ENCODE assay signal across 28 mouse cellular contexts in the genomic region with DNA sequence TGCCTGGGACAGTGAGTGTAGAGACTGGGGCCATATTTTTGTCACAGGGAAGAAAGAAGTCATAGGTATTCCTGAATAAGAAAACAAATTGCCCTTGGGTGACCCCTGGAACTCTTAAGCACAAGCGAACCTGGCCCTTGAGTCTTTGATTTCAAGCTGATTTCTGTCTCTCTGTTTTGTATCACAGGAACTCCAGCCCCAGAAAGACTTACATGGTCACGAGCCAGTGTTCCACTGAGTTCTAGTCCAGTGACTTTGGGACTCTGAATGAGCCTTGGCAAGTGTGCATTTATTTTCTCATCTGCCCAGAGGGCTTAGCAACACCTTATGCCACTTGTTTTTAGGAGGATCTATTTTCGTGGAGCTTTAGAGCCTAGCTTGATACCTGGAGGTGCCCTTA. TPM values are rescaled to one million over a fixed set of nuclear protein-coding genes. Genes with fewer than 3 reads are reported as not detected.
"Had no signal": no experiment of that assay in that cellular context is flagged by ENCODE, and none has a peak within 500 bp of the region (broad histone marks: within the 10 kb centered on the region; RNA-seq: fewer than 3 reads in every experiment).

No protein-coding gene starts in this region.

- H3K4me2 ChIP-seq: heart, embryonic 11.5 days; heart, embryonic 13.5 days; heart, embryonic 15.5 days; hindbrain, embryonic 12.5 days; hindbrain, embryonic 14.5 days; intestine, embryonic 15.5 days; limb, embryonic 12.5 days; liver, embryonic 11.5 days; liver, embryonic 13.5 days; liver, embryonic 15.5 days had no signal

- H3K4me1 ChIP-seq: heart, embryonic 15.5 days; hindbrain, embryonic 12.5 days; liver, embryonic 15.5 days had no signal

- H3K9ac ChIP-seq: heart, embryonic 13.5 days; heart, embryonic 15.5 days; hindbrain, embryonic 12.5 days; hindbrain, embryonic 14.5 days; intestine, embryonic 15.5 days; limb, embryonic 12.5 days; liver, embryonic 13.5 days; liver, embryonic 15.5 days had no signal

- H3K27me3 ChIP-seq: heart, embryonic 13.5 days; heart, embryonic 15.5 days; hindbrain, embryonic 12.5 days; intestine, embryonic 15.5 days; limb, embryonic 12.5 days; liver, embryonic 13.5 days; liver, embryonic 15.5 days had no signal

- ATAC-seq: hindbrain, embryonic 16.5 days; inflammation-experienced regulatory T-cells, adult 6 months; intestine, embryonic 15.5 days; intestine, postnatal 0 days had no signal

- H3K4me3 ChIP-seq: gastrocnemius, adult 2 months; heart, embryonic 13.5 days; heart, embryonic 15.5 days; hindbrain, embryonic 10.5 days; hindbrain, embryonic 12.5 days; intestine, embryonic 15.5 days; layer of hippocampus, adult 2 months; left cerebral cortex, adult 2 months; limb, embryonic 10.5 days; limb, embryonic 12.5 days; liver, embryonic 13.5 days; liver, embryonic 15.5 days had no signal

- DNase-seq: gastrocnemius, adult 2 months; gastrocnemius, postnatal 10 days; gastrocnemius, postnatal 25 days; heart, postnatal 4 days; kidney, adult 18-20 months; kidney, adult 8-10 months; kidney, postnatal 10 days; kidney, postnatal 25 days; kidney, postnatal 4 days; liver; liver, embryonic 13.5 days had no signal

- H3K36me3 ChIP-seq: heart, embryonic 13.5 days; heart, embryonic 15.5 days; hindbrain, embryonic 10.5 days; hindbrain, embryonic 12.5 days; intestine, embryonic 15.5 days; limb, embryonic 10.5 days; limb, embryonic 12.5 days; liver, embryonic 13.5 days; liver, embryonic 15.5 days had no signal

- H3K9me3 ChIP-seq: heart, embryonic 13.5 days; heart, embryonic 15.5 days; hindbrain, embryonic 10.5 days; hindbrain, embryonic 12.5 days; intestine, embryonic 15.5 days; limb, embryonic 10.5 days; limb, embryonic 12.5 days; liver, embryonic 13.5 days; liver, embryonic 15.5 days had no signal

- H3K27ac ChIP-seq: gastrocnemius, adult 2 months; heart, embryonic 13.5 days; heart, embryonic 15.5 days; hindbrain, embryonic 10.5 days; hindbrain, embryonic 12.5 days; hindbrain, embryonic 14.5 days; intestine, embryonic 15.5 days; layer of hippocampus, adult 2 months; left cerebral cortex, adult 2 months; limb, embryonic 10.5 days; limb, embryonic 12.5 days; liver, embryonic 13.5 days; liver, embryonic 15.5 days had no signal

RNA-seq across cellular contexts. Expression of gene Lipc, which starts 5.7 kb away (rescaled TPM):
- total RNA-seq: gastrocnemius, adult 2 months; gastrocnemius, postnatal 25 days; granulocyte monocyte progenitor cell, adult 5-6 weeks had no signal
- polyA plus RNA-seq: hindbrain, embryonic 10.5 days; inflammation-experienced regulatory T-cells, adult 6 months; intestine, postnatal 0 days; limb, embryonic 10.5 days; limb, embryonic 12.5 days had no signal
